18 mouse cellular contexts compared by ENCODE assay signal in genomic region chr10:88631330-88631953, GRCm38 (mm10). TPM values are rescaled to one million over a fixed set of nuclear protein-coding genes. Genes with fewer than 3 reads are reported as not detected.
DNase-seq lines count a peak whose midpoint lies in the region; ATAC-seq lines count a peak whose summit lies in the region.
"Had no signal": no experiment of that assay in that cellular context is flagged by ENCODE, and none has a peak within 500 bp of the region (broad histone marks: within the 10 kb centered on the region; RNA-seq: fewer than 3 reads in every experiment).

No protein-coding gene starts in this region.

- no peak overlapping the region for H3K4me2 ChIP-seq in limb, embryonic 13.5 days (replicated peaks)
- H3K4me2 ChIP-seq in embryonic facial prominence, embryonic 15.5 days (replicated peaks) = no peak overlapping the region
- no peak overlapping the region for H3K4me2 ChIP-seq in midbrain, embryonic 14.5 days (ENCODE audit: low read length)
- H3K4me2 ChIP-seq in midbrain, embryonic 11.5 days = no peak overlapping the region
- H3K4me2 ChIP-seq in forebrain, embryonic 16.5 days (ENCODE audit: low read length) = no peak overlapping the region
- H3K4me2 ChIP-seq: hindbrain, embryonic 12.5 days; neural tube, embryonic 12.5 days; stomach, embryonic 15.5 days had no signal

- no peak overlapping the region for H3K27ac ChIP-seq in limb, embryonic 13.5 days
- H3K27ac ChIP-seq in limb, embryonic 10.5 days = no peak overlapping the region
- peak overlapping the region; percentile 39; the same call in 1 of the 2 replicates for H3K27ac ChIP-seq in embryonic facial prominence, embryonic 15.5 days (replicated peaks)
- no peak overlapping the region for H3K27ac ChIP-seq in midbrain, embryonic 14.5 days (replicated peaks; ENCODE audit: low read depth, low read length)
- H3K27ac ChIP-seq in midbrain, embryonic 11.5 days (ENCODE audit: low read depth, low read length) = no peak overlapping the region
- H3K27ac ChIP-seq in forebrain, embryonic 16.5 days (ENCODE audit: low read length) = no peak overlapping the region
- H3K27ac ChIP-seq: hindbrain, embryonic 12.5 days; liver, embryonic 14.5 days; neural tube, embryonic 12.5 days; stomach, embryonic 15.5 days had no signal

- no peaks in the 10 kb centered on the region for H3K9me3 ChIP-seq in limb, embryonic 13.5 days
- H3K9me3 ChIP-seq in limb, embryonic 10.5 days (replicated peaks) = no peaks in the 10 kb centered on the region
- H3K9me3 ChIP-seq in embryonic facial prominence, embryonic 15.5 days (replicated peaks) = no peaks in the 10 kb centered on the region
- H3K9me3 ChIP-seq in midbrain, embryonic 14.5 days (ENCODE audit: control insufficient read depth, low read length) = no peaks in the 10 kb centered on the region
- no peaks in the 10 kb centered on the region for H3K9me3 ChIP-seq in midbrain, embryonic 11.5 days (ENCODE audit: control insufficient read depth, low read length)
- no peaks in the 10 kb centered on the region for H3K9me3 ChIP-seq in forebrain, embryonic 16.5 days (ENCODE audit: control insufficient read depth, low read length)
- H3K9me3 ChIP-seq: hindbrain, embryonic 12.5 days; neural tube, embryonic 12.5 days; stomach, embryonic 15.5 days had no signal

- H3K9ac ChIP-seq in limb, embryonic 13.5 days = no peak overlapping the region
- H3K9ac ChIP-seq in embryonic facial prominence, embryonic 15.5 days = no peak overlapping the region
- H3K9ac ChIP-seq in midbrain, embryonic 14.5 days (replicated peaks; ENCODE audit: low read length) = no peak overlapping the region
- no peak overlapping the region for H3K9ac ChIP-seq in midbrain, embryonic 11.5 days (ENCODE audit: low read length)
- H3K9ac ChIP-seq in forebrain, embryonic 16.5 days (replicated peaks; ENCODE audit: low read depth, low read length) = no peak overlapping the region
- H3K9ac ChIP-seq: hindbrain, embryonic 12.5 days; liver, embryonic 14.5 days; neural tube, embryonic 12.5 days; stomach, embryonic 15.5 days had no signal

- H3K36me3 ChIP-seq in limb, embryonic 13.5 days = no peaks in the 10 kb centered on the region
- no peaks in the 10 kb centered on the region for H3K36me3 ChIP-seq in limb, embryonic 10.5 days
- no peaks in the 10 kb centered on the region for H3K36me3 ChIP-seq in embryonic facial prominence, embryonic 15.5 days
- no peaks in the 10 kb centered on the region for H3K36me3 ChIP-seq in midbrain, embryonic 14.5 days (ENCODE audit: control insufficient read depth, insufficient read depth, low read length)
- H3K36me3 ChIP-seq in midbrain, embryonic 11.5 days (ENCODE audit: control insufficient read depth, insufficient read depth, low read length) = no peaks in the 10 kb centered on the region
- no peaks in the 10 kb centered on the region for H3K36me3 ChIP-seq in forebrain, embryonic 16.5 days (ENCODE audit: control insufficient read depth, insufficient read depth)
- H3K36me3 ChIP-seq: hindbrain, embryonic 12.5 days; neural tube, embryonic 12.5 days; stomach, embryonic 15.5 days had no signal

- no peak for DNase-seq in limb, embryonic 10.5 days (ENCODE audit: low spot score)
- peak; percentile 11 for DNase-seq in adrenal gland, adult 8-10 months
- DNase-seq in midbrain, embryonic 14.5 days = no peak
- DNase-seq in midbrain, embryonic 11.5 days (ENCODE audit: low spot score, missing footprints) = no peak
- DNase-seq: cerebellum, adult 8-10 months; layer of hippocampus, postnatal 36 days; left cerebral cortex, postnatal 4 days; right cerebral cortex, postnatal 14 days; thymus, adult 2 months had no signal

- 65% methylated on average over 10 of the region's 10 CpGs for WGBS in limb, embryonic 13.5 days
- WGBS in limb, embryonic 10.5 days = 90% methylated on average over 10 of the region's 10 CpGs
- WGBS in embryonic facial prominence, embryonic 15.5 days = 47% methylated on average over 10 of the region's 10 CpGs
- WGBS in midbrain, embryonic 14.5 days = 84% methylated on average over 10 of the region's 10 CpGs
- WGBS in midbrain, embryonic 11.5 days = 87% methylated on average over 10 of the region's 10 CpGs
- WGBS in forebrain, embryonic 16.5 days = 89% methylated on average over 10 of the region's 10 CpGs

- no peaks in the 10 kb centered on the region for H3K27me3 ChIP-seq in limb, embryonic 13.5 days
- no peaks in the 10 kb centered on the region for H3K27me3 ChIP-seq in limb, embryonic 10.5 days (ENCODE audit: low read depth, poor library complexity, severe bottlenecking)
- H3K27me3 ChIP-seq in embryonic facial prominence, embryonic 15.5 days = no peaks in the 10 kb centered on the region
- H3K27me3 ChIP-seq in midbrain, embryonic 14.5 days (ENCODE audit: control insufficient read depth, insufficient read depth, low read length) = no peaks in the 10 kb centered on the region
- no peaks in the 10 kb centered on the region for H3K27me3 ChIP-seq in midbrain, embryonic 11.5 days (ENCODE audit: control insufficient read depth, insufficient read depth, low read length)
- H3K27me3 ChIP-seq in forebrain, embryonic 16.5 days (replicated peaks; ENCODE audit: control insufficient read depth, insufficient read depth, low read length) = no peaks in the 10 kb centered on the region
- H3K27me3 ChIP-seq: hindbrain, embryonic 12.5 days; neural tube, embryonic 12.5 days; stomach, embryonic 15.5 days had no signal

- peaks cover 4% of the 10 kb centered on the region for H3K4me1 ChIP-seq in limb, embryonic 13.5 days
- peaks cover 10% of the 10 kb centered on the region; the same call in 1 of the 2 replicates for H3K4me1 ChIP-seq in limb, embryonic 10.5 days
- no peaks in the 10 kb centered on the region for H3K4me1 ChIP-seq in embryonic facial prominence, embryonic 15.5 days
- H3K4me1 ChIP-seq in midbrain, embryonic 14.5 days (ENCODE audit: control insufficient read depth, insufficient read depth, low read length) = no peaks in the 10 kb centered on the region
- H3K4me1 ChIP-seq in midbrain, embryonic 11.5 days (ENCODE audit: control insufficient read depth, insufficient read depth, low read length) = no peaks in the 10 kb centered on the region
- no peaks in the 10 kb centered on the region for H3K4me1 ChIP-seq in forebrain, embryonic 16.5 days (replicated peaks; ENCODE audit: control insufficient read depth, insufficient read depth, low read length)
- H3K4me1 ChIP-seq: hindbrain, embryonic 12.5 days; neural tube, embryonic 12.5 days; stomach, embryonic 15.5 days had no signal

- H3K4me3 ChIP-seq in limb, embryonic 13.5 days = no peak overlapping the region
- H3K4me3 ChIP-seq in limb, embryonic 10.5 days = no peak overlapping the region
- H3K4me3 ChIP-seq in embryonic facial prominence, embryonic 15.5 days (replicated peaks) = no peak overlapping the region
- no peak overlapping the region for H3K4me3 ChIP-seq in midbrain, embryonic 14.5 days (replicated peaks; ENCODE audit: low read depth, low read length)
- no peak overlapping the region for H3K4me3 ChIP-seq in midbrain, embryonic 11.5 days (ENCODE audit: low read depth, low read length)
- no peak overlapping the region for H3K4me3 ChIP-seq in forebrain, embryonic 16.5 days (replicated peaks; ENCODE audit: low read length)
- H3K4me3 ChIP-seq: hindbrain, embryonic 12.5 days; neural tube, embryonic 12.5 days; stomach, embryonic 15.5 days had no signal

- peak; percentile 68 for ATAC-seq in limb, embryonic 13.5 days (ENCODE audit: low FRiP score, low read depth)
- peak; percentile 57; the same call in 1 of the 2 replicates for ATAC-seq in embryonic facial prominence, embryonic 15.5 days (ENCODE audit: insufficient number of reproducible peaks, low FRiP score, low TSS enrichment, low read depth)
- no peak for ATAC-seq in midbrain, embryonic 14.5 days (ENCODE audit: low FRiP score, low TSS enrichment)
- ATAC-seq in midbrain, embryonic 11.5 days (ENCODE audit: low FRiP score) = no peak
- ATAC-seq in forebrain, embryonic 16.5 days = no peak
- ATAC-seq: forebrain, embryonic 14.5 days; inflammation-experienced regulatory T-cells, adult 6 months had no signal

RNA-seq across cellular contexts. Expression of gene Mybpc1, which starts 26.5 kb away (rescaled TPM):
- 36.9 and 42.1 TPM in 2 replicates for polyA plus RNA-seq in limb, embryonic 13.5 days (2015; fragmentation: Nextera tagmentation; extraction: Ambion mirVana)
- 6.3 and 8.0 TPM in 2 replicates for polyA plus RNA-seq in limb, embryonic 10.5 days (2016; fragmentation: Nextera tagmentation; extraction: Ambion mirVana)
- total RNA-seq in adrenal gland, adult 8-10 months (2022) = 1 to 10 TPM in 2 of 4 experiments, under 1 TPM in 2; 0.10 to 1.3 (median 0.67) TPM
- 46.6 and 56.5 TPM in 2 replicates for polyA plus RNA-seq in embryonic facial prominence, embryonic 15.5 days (2015; fragmentation: Nextera tagmentation; extraction: Ambion mirVana)
- polyA plus RNA-seq in midbrain, embryonic 14.5 days (2014; fragmentation: Nextera tagmentation; extraction: Ambion mirVana) = 1.3 and 4.1 TPM in 2 replicates
- 2.1 and 2.9 TPM in 2 replicates for polyA plus RNA-seq in midbrain, embryonic 11.5 days (2014; fragmentation: Nextera tagmentation; extraction: Ambion mirVana)
- polyA plus RNA-seq in forebrain, embryonic 16.5 days (2015; fragmentation: Nextera tagmentation; extraction: Ambion mirVana) = 1.8 and 2.6 TPM in 2 replicates
- polyA plus RNA-seq: inflammation-experienced regulatory T-cells, adult 6 months had no signal

RNA-seq across cellular contexts. Expression of gene Spic, which starts 53.4 kb away (rescaled TPM):
- not detected in 2 replicates for polyA plus RNA-seq in limb, embryonic 13.5 days (2015; fragmentation: Nextera tagmentation; extraction: Ambion mirVana)
- polyA plus RNA-seq in limb, embryonic 10.5 days (2016; fragmentation: Nextera tagmentation; extraction: Ambion mirVana) = not detected in 2 replicates
- under 1 TPM; 0.17 to 0.81 (median 0.40) TPM for total RNA-seq in adrenal gland, adult 8-10 months (2022)
- 0.18 and 0.20 TPM in 2 replicates for polyA plus RNA-seq in embryonic facial prominence, embryonic 15.5 days (2015; fragmentation: Nextera tagmentation; extraction: Ambion mirVana)
- polyA plus RNA-seq in midbrain, embryonic 14.5 days (2014; fragmentation: Nextera tagmentation; extraction: Ambion mirVana) = not detected in 2 replicates
- polyA plus RNA-seq in midbrain, embryonic 11.5 days (2014; fragmentation: Nextera tagmentation; extraction: Ambion mirVana) = not detected in 2 replicates
- not detected in 2 replicates for polyA plus RNA-seq in forebrain, embryonic 16.5 days (2015; fragmentation: Nextera tagmentation; extraction: Ambion mirVana)
- total RNA-seq: layer of hippocampus, postnatal 36 days; left cerebral cortex, postnatal 4 days had no signal
- polyA plus RNA-seq: hindbrain, embryonic 12.5 days; neural tube, embryonic 12.5 days had no signal

Comparison
In these comparisons a context has a peak if more than half of its experiments do, and no peak if none do; other contexts are left out.
1. ATAC-seq: peak in limb, embryonic 13.5 days (single experiment) and embryonic facial prominence, embryonic 15.5 days (single experiment); none in midbrain, embryonic 14.5 days (single experiment), midbrain, embryonic 11.5 days (single experiment) and forebrain, embryonic 16.5 days (single experiment).